Mouse (Mus musculus): ENCODE data around the gene Cd80. TPM values are rescaled to one million over a fixed set of nuclear protein-coding genes. Genes with fewer than 3 reads are reported as not detected.

Cd80 gene
- total RNA-seq, 1 experiment from 2014 or later = 6.7 TPM

DNA sequence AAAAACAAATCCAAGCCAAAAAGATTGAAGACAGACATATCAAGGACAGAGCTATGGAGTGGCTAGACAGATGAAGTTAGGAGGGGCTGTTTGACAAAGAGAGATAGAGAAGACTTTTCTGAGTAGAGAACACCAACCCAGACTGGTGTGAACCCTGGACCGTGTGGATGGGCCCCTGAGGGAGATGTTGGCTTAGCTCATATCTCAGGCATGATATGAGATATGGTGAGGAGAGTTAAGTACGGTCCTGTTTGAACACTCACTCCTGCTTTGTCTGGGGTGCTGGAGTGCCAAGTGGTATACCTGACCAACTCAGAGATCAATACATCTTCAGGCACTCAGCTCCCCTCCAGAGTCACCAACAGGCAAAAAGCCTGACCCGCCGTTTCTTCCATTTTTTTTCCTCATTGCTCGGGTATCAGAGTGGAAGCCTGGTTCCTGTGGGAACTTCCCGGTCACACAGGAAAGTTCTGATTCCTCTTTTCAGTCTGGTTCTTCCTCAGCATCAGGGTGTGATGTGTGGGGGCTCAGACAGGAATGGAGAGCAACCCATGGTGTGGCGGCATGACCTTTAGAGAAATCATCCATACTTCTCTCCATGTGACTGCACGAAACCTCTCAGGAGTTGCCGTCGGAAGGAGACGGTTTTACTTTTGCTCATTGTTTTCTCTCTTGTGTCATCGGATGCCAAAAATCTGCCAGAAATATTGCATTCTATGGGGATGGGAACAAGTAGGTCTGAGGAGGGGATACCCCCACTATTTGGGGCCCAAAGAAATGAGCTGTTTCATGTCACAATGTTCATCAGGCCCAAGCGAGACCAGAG is 11.9 kb downstream of the Cd80 start:
- no peak for ATAC-seq (replicated peaks; ENCODE audit: insufficient number of reproducible peaks, low FRiP score, low TSS enrichment, poor library complexity, severe bottlenecking)

GRCm38 (mm10) chr16:38467917-38468705 is 12.8 kb downstream of the Cd80 start:
- ATAC-seq (replicated peaks; ENCODE audit: insufficient number of reproducible peaks, low FRiP score, low TSS enrichment, poor library complexity, severe bottlenecking) = no peak

- ATAC-seq (replicated peaks; ENCODE audit: insufficient number of reproducible peaks, low FRiP score, low TSS enrichment, poor library complexity, severe bottlenecking) = no peak
These were observed 13.3 kb downstream of the Cd80 start for GRCm38 (mm10) chr16:38468706-38469018.

DNA sequence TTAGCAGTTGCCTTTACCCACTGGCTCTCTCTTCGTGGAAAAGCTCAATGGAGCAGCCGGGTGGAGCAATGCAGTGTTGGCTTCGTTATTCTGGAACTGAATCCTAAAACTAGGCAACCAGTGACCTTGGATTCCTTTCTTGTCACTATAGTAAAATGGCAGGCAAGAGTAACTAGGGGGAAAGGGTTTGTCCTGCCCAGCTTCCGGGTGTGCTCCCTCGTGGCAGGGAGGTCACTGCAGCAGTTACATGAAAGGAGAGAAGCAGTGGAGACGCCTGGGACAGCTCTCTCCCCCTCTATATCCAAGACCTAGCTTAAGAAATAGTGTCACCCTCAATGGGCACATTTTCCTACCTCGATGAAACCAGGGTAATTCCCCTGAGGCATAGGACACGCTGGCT is 14.1 kb downstream of the Cd80 start:
- no peak for ATAC-seq (replicated peaks; ENCODE audit: insufficient number of reproducible peaks, low FRiP score, low TSS enrichment, poor library complexity, severe bottlenecking)

DNA sequence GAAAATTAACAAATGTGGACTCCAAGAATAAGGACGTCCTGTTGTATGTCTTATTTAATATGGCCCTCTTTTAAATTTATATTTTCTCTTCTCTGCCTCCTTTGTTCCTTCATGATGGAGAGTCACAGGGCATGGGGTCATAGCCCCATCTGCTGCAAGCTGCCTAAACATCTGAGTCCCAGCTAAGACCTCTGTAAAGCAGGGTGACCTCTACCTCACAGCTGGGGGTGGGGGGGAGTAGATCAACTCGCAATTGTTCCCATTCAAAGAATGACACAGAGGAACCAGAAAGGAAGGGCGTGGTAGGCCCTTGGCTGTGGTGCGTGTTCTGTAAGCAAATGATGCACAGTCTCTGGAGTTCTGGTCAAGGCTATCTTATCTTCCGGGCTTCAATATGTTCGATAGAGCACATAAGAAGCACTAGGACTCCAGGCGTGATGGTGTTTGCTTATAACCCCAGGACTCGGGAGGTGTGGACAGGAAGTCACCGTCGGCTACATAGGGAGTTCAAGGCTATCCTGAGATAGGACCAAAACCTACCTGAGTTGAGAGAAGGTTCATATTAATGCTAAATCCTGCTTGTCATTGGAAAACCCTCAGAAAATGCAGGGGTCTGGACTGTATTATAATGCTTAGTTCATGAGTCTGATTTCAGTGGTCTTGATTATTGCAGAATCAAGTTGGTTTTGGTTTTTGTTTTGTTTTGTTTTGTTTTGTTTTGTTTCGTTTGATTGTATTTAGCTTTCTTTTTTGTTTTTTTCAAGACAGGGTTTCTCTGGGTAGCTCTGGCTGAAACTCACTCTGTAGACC is 16.5 kb downstream of the Cd80 start:
- ATAC-seq (replicated peaks; ENCODE audit: insufficient number of reproducible peaks, low FRiP score, low TSS enrichment, poor library complexity, severe bottlenecking) = no peak

DNA sequence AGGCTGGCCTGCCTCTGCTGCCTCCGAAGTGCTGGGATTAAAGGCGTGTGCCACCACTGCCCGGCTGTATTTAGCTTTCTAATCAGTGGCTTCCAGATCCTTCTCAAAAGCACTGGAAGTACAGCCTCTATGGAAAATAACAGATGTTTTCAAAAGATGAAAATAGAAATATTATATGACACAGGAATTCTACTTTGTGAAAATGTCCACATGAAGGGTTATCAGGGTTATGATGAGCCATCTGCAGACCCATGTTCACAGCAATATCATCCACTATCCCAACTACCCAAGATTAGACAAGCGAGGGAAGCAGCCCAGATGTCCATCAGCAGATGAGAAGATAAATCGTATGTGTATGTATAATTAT is 17.1 kb downstream of the Cd80 start:
- ATAC-seq (replicated peaks; ENCODE audit: insufficient number of reproducible peaks, low FRiP score, low TSS enrichment, poor library complexity, severe bottlenecking) = no peak

- ATAC-seq (replicated peaks; ENCODE audit: insufficient number of reproducible peaks, low FRiP score, low TSS enrichment, poor library complexity, severe bottlenecking) = no peak
These were observed 18.3 kb downstream of the Cd80 start for GRCm38 (mm10) chr16:38473661-38474060.

GRCm38 (mm10) chr16:38474677-38475286 is 19.4 kb downstream of the Cd80 start:
- ATAC-seq (replicated peaks; ENCODE audit: insufficient number of reproducible peaks, low FRiP score, low TSS enrichment, poor library complexity, severe bottlenecking) = no peak

DNA sequence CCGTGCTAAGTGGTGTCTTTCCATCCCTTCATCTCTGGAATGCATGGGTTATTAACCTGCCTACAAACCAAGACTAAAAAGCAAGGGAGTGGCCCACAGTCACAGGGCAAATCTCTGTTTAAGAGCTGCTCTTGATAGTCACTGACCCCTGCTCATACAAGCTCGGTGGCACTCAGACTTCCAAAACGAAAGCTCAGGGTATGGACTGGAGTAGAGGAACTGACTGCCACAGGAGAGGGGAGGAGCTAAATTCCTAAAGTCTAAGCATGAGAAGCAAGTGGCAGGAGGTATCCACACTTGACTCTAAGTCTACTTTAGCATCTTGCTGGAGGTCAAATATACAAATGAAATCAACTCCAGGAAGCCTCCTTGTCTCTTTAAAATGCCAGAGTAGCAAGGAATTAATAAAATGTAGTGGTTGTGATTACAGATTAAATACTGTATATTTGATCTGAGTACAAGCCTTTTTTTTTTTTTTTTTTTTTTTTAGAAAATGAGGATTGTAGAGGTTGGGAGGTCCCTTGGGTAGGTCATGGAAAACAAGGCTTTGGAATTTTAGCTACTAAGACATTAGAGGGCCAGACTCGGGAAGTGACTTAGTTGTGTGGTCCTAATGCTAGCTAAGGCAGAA is 20.4 kb downstream of the Cd80 start:
- no peak; the same call in 1 of the 2 replicates for ATAC-seq (replicated peaks; ENCODE audit: insufficient number of reproducible peaks, low FRiP score, low TSS enrichment, poor library complexity, severe bottlenecking)

- peak; percentile 54 for ATAC-seq (replicated peaks; ENCODE audit: insufficient number of reproducible peaks, low FRiP score, low TSS enrichment, poor library complexity, severe bottlenecking)
These were observed 21.2 kb downstream of the Cd80 start for GRCm38 (mm10) chr16:38476312-38477240.

DNA sequence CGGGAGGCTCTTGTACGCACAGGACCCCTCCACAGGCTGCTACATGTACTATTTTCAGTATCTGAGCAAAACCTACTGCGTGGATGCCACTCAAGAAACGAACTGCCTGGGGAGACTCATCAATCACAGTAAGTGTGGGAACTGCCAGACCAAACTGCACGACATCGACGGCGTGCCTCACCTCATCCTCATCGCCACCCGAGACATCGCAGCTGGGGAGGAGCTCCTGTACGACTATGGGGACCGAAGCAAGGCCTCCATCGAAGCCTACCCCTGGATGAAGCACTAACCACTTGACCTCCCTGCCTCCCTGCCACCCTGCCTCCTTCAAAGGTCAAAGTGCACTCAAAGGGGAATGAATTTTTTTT is 21.9 kb downstream of the Cd80 start:
- ATAC-seq (replicated peaks; ENCODE audit: insufficient number of reproducible peaks, low FRiP score, low TSS enrichment, poor library complexity, severe bottlenecking) = 0 out of 2 replicates have a peak, but pooled peaks have one; percentile 5

- no peak for ATAC-seq (replicated peaks; ENCODE audit: insufficient number of reproducible peaks, low FRiP score, low TSS enrichment, poor library complexity, severe bottlenecking)
These were observed 22.9 kb downstream of the Cd80 start for GRCm38 (mm10) chr16:38478296-38478695.

- ATAC-seq (replicated peaks; ENCODE audit: insufficient number of reproducible peaks, low FRiP score, low TSS enrichment, poor library complexity, severe bottlenecking) = no peak
These were observed 26.0 kb downstream of the Cd80 start for GRCm38 (mm10) chr16:38481327-38481726.

DNA sequence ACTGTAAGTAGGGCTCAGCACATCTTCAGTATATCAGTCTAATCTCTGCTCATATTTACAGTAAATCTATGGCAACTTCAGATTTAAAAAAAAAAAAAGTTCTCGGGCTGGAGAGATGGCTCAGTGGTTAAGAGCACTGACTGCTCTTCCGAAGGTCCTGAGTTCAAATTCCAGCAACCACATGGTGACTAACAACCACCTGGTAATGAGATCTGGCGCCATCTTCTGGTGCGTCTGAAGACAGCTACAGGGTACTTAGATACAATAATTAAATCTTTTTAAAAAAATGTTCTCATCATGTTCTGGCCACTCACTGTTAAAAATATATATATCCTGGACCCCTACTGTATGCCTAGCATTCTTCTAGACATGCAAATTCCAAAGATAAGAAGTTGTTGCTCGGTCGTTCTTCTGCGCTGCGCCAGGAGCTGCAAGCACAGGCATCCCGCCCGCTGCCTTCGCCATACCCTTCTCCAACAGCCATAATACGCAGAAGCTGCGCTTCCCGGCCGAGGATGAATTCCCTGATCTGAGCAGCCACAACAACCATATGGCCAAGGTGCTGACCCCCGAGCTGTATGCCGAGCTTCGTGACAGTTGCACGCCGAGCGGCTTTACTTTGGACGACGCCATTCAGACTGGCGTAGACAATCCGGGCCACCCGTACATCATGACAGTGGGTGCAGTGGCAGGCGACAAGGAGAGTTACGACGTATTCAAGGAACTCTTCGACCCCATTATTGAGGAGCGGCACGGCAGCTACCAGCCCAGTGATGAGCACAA is 27.6 kb downstream of the Cd80 start:
- ATAC-seq (replicated peaks; ENCODE audit: insufficient number of reproducible peaks, low FRiP score, low TSS enrichment, poor library complexity, severe bottlenecking) = peak; percentile 29; the same call in 1 of the 2 replicates

DNA sequence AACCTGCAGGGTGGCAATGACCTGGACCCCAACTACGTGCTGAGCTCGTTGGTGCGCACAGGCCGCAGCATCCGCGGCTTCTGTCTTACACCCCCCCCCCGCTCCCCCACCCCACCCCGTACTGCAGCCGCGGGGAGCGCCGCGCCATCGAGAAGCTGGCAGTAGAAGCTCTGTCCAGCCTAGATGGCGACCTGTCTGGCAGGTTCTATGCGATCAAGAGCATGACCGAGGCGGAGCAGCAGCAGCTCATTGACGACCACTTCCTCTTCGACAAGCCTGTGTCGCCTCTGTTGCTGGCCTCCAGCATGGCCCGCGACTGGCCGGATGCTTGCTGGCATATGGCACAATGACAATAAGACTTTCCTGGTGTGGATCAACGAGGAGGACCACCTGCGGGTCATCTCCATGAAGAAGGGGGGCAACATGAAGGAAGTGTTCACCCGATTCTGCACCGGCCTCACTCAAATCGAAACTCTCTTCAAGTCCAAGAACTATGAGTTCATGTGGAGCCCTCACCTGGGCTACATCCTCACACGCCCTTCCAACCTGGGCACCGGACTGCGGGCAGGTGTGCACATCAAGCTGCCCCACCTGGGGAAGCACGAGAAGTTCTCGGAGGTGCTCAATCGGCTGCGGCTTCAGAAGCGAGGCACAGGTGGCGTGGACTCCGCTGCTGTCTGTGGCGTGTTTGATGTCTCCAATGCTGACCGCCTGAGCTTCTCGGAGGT is 28.4 kb downstream of the Cd80 start:
- peak; percentile 42 for ATAC-seq (replicated peaks; ENCODE audit: insufficient number of reproducible peaks, low FRiP score, low TSS enrichment, poor library complexity, severe bottlenecking)

- ATAC-seq (replicated peaks; ENCODE audit: insufficient number of reproducible peaks, low FRiP score, low TSS enrichment, poor library complexity, severe bottlenecking) = no peak
These were observed 37.2 kb downstream of the Cd80 start for GRCm38 (mm10) chr16:38492551-38492950.

All from monocyte, adult 5-6 weeks (primary cell).